Mouse (Mus musculus) bone marrow macrophage, adult 2 months (primary cell): ENCODE measurements around the gene Dmpk.

Experiments used
- CTCF ChIP-seq: IDR thresholded peaks from 2 replicates; pipeline ENCODE4 v1.5.1; 2012; ENCODE audit warnings: low read depth, mild to moderate bottlenecking, low read length, moderate library complexity
- POLR2A ChIP-seq: IDR thresholded peaks from 2 replicates; pipeline ENCODE4 v1.6.1; 2012; ENCODE audit warnings: mild to moderate bottlenecking, low read depth, low read length, borderline replicate concordance

DNA sequence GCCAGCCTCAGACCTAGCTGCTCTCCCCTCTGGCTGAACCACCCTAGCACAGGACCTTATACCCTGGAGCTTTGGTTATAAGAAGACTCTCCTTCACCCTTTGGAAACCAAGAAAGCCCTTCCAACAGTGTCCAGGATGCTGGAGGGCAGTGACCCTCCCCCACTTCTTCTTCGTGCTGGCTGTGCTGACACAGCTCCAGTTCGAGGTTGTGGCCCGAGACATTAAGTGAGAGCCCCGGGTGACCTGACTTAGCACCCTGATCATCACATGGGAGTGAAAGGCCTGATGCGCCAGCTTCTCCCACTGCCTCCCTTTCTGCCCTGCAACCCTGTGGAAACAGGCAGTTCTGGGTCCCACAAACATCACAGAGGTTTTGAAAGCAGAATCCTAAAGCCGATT, 1.8 kb downstream of the Dmpk start:
- TF ChIP-seq CTCF (no peak), POLR2A (no peak)
